Mouse (Mus musculus): Measurements from ENCODE around the gene Slc51b.

The Slc51b gene

DNA sequence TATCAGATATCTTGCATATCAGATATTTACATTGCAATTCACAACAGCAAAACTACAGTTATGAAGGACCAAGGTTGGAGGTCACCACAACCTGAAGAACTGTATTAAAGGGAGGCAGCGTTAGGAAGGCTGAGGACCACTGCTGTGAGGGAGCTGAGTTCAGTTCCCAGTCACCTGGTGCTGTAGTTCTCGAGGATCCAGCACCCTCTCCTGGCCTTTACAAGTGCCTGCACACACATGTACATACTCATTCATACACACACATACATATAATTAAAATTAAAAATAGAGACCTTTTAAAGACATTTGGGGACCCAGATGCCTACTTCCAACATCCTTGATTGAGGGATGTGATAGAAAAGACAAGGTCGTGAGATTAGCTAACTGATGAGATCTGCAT lies 3.1 kb downstream of the Slc51b start:
- in situ Hi-C loops (cut with MboI; ENCODE audit: low pct_unique_long_range_greater_than_20kb in 1 of 2, low sequenced_read_pairs in 2 of 2, unreplicated experiment in 1 of 2) = loop anchor here in 1 of 2 experiments (10.0 kb wide), 1 partner anchor 185 kb away; no protein-coding TSS in a partner anchor

DNA sequence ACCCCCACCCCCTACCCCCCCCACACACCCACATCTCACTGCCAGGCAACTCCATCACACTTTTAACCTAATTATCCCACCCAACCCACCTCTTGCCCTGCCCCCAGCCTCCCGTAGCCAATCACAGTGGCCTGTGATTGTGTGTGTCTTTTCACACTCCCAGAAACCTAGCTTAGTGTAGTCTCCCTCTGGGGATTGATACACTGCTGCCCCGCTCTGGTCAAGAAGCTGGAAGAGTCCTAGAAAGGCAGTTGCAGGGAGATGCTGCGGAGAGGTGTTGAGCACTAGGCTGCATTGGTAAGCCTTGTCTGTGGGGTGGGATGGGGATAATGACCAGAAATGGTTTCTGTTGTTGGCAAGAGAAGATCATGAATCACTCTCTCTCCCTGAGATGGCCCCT lies 5.0 kb downstream of the Slc51b start:
- in situ Hi-C loops (cut with MboI; ENCODE audit: low pct_unique_long_range_greater_than_20kb in 1 of 2, low sequenced_read_pairs in 2 of 2, unreplicated experiment in 1 of 2) = loop anchor here in 1 of 2 experiments (10.0 kb wide), 1 partner anchor 183 kb away; no protein-coding TSS in a partner anchor

DNA sequence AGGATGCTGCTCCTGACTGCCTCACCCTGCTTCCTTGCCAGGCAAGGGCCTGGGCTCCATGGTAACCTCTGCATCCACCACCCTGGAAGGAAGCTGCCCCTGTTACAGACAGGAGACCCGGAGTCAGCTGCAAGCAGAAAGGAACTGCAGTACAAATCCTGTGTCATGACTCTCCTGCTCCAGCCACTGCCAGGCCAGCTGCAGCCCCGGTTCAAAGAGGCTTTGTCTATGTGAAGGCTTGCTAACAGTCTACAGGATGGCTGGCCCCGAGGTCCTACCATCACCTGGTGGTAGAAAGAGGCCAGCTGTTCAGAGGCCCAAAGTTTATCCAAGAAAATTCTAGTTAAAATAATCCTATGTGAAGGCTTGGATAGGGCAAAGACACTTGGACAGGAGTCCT lies 11.4 kb downstream of the Slc51b start:
- in situ Hi-C loops (cut with MboI; ENCODE audit: low pct_unique_long_range_greater_than_20kb in 1 of 2, low sequenced_read_pairs in 2 of 2, unreplicated experiment in 1 of 2) = loop anchor here in 1 of 2 experiments (10.0 kb wide), 1 partner anchor 177 kb away; no protein-coding TSS in a partner anchor

DNA sequence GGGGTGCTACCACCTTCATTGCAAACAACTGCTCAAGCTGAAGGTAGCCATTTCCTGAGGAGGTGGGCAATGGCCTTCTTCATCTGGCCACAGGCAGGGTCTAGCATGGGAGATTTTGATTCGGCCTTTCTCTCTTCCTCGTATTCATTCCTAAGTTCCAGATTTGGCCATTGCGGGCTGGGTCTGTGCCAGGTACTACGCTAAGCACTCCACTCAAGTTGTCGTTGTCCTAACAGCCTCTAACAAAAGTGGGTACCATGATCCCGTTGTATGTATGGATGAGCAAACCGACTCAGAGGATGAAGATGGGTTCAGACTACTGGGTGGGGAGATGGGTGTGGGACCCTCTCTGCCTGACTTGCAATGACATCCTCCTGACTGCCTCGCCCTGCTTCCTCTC lies 12.4 kb downstream of the Slc51b start:
- in situ Hi-C loops (cut with MboI; ENCODE audit: low pct_unique_long_range_greater_than_20kb in 1 of 2, low sequenced_read_pairs in 2 of 2, unreplicated experiment in 1 of 2) = loop anchor here in 1 of 2 experiments (10.0 kb wide), 1 partner anchor 176 kb away; no protein-coding TSS in a partner anchor

DNA sequence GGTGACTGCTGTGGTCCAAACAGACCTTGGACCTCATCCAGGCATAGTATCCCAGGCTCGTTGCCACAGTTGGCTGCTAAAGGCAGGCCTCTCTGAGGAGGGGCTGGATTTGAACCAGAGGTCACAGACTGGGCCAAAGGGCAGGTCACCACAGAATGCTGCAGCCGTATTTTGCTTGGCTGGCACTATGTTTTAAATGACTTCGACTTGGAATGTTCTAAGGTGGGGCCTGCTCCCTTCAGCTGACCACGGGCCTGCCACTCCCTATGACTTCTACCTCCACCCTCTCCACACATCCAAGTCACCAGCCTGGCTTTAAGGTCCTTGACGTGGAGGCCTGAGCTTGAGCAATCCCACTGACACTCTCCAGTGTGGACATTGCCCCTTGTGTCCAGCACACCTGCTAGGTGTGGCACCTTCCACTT lies 13.9 kb downstream of the Slc51b start:
- in situ Hi-C loops (cut with MboI; ENCODE audit: low pct_unique_long_range_greater_than_20kb in 1 of 2, low sequenced_read_pairs in 2 of 2, unreplicated experiment in 1 of 2) = no loop called here

DNA sequence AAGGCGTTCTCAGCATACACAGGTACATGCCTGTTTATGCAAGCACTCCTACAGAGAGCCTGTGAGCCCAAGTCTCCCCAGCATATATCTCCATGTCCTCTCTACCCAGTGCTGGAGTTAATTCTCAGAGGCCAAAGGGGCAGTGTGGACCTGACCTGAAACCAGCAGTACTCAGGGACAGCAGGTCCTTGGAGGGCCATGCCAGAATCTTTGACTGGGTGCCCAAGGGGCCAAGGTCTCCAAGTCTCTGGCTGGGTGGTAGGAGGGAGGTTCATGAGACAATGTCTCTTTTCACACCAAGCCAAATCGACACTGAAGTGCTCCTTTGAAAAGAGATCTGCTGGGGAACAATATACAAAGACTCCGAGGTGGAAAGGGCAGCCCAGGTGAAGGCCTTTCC lies 14.9 kb downstream of the Slc51b start:
- in situ Hi-C loops (cut with MboI; ENCODE audit: low pct_unique_long_range_greater_than_20kb in 1 of 2, low sequenced_read_pairs in 2 of 2, unreplicated experiment in 1 of 2) = no loop called here

DNA sequence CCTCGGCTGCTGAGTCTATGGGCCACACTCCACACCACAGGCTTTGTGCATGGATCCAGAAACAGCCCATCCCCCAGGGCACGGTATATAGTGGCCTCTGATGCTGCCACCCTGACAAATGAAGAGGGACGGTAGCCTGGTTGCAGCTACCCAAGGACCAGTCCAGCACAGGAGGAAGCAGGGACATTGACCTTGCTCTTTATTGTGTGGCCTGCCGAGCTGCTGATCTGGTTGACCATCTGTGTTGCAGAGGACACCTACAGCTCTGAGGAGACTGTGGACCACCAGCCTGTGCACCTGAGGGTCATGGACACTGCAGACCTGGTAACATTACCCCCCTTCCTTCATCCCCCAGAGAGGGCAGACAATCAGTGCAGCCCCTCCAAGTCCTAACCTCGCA lies 15.4 kb downstream of the Slc51b start:
- in situ Hi-C loops (cut with MboI; ENCODE audit: low pct_unique_long_range_greater_than_20kb in 1 of 2, low sequenced_read_pairs in 2 of 2, unreplicated experiment in 1 of 2) = no loop called here

DNA sequence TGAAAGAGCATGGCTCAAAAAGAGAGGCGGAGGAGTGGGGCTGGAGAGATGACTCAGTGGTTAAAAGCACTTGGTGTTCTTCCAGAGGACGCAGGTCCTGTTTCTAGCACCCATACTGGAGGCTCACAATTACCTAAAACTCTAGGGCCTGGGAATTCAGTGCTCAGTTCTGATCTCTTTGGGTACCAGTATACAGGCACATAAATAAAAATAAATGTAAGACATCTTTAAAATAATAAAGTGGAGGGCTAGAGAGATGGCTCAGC lies 17.6 kb downstream of the Slc51b start:
- in situ Hi-C loops (cut with MboI; ENCODE audit: low pct_unique_long_range_greater_than_20kb in 1 of 2, low sequenced_read_pairs in 2 of 2, unreplicated experiment in 1 of 2) = no loop called here

DNA sequence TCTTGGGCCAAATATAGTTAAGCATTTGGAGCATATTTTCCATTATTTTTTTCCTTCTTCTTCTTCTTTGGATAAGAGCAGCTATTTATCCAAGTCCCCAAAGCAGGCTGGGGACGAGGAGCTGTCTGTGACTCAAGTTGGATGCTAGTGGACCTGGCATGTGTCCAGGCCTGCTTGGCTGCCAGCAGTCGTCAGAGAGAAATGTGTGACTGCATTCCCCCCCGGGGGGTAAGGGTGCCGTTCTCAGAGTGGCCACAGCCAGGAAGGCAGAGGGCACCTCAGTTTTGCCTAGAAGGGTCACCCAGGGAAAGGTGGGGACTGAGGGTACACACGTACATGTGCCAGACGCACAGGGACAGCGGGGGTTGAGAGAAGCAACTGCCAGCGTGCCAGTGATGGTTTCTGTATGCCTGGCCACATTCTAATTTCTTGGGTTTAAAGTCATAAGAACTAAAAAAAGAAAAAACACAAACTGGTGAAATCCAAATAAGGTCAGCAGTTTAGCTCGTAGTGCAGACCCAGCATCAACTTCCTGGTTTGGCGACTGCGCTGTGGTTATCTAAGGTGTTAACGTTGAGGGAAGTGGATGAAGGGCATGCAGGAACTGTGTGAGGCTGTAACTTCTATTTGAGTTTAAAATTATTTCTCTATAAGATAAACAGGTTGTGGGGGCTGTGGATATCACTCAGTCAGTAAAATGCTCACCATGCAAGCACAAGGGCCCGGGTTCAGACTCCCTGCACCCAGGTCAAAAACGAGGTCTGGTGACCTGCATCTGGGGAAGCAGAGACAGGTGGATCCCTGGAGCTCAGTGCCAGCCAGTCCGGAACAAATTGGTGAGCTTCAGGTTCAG lies 18.2 kb downstream of the Slc51b start:
- in situ Hi-C loops (cut with MboI; ENCODE audit: low pct_unique_long_range_greater_than_20kb in 1 of 2, low sequenced_read_pairs in 2 of 2, unreplicated experiment in 1 of 2) = no loop called here

DNA sequence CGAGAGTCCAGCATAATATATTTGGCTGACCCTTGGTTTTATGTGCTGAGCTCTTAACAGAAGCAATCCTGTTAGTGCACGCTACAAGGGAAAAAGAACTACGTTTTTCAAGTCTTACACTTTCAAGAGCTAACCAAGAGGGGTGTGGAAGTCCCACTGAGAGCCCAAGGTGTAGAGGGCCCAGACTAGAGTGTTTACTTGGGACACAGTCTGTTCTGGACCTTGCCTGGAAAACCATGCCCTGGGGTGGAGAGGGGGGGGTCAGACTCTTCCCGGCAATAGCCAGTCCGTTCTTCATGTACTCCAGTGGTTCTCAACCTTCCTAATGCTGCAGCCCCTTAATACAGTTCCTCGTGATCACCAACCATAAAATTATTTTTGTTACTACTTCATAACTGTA lies 22.8 kb downstream of the Slc51b start:
- in situ Hi-C loops (cut with MboI; ENCODE audit: low pct_unique_long_range_greater_than_20kb in 1 of 2, low sequenced_read_pairs in 2 of 2, unreplicated experiment in 1 of 2) = no loop called here

DNA sequence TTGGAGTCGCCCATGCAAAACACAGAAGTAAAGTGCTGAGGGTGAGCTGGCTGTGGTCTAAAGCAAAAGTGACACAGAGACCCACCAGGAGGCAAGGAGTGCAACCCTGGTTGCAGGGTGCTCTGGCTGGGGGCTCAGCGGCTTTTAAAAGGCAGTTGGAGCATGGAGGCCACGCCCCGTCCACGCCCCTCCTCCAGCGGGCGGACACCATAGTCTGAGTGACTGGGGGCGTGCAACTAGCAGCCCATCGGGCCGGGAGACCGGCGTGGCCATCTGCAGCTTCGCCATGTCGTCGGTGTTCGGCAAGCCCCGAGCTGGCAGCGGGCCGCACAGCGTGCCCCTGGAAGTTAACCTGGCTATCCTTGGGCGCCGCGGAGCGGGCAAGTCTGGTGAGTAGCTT lies 24.5 kb downstream of the Slc51b start, which contains the start of gene Rasl12:
Gene Rasl12, plus strand, starts transcription at position 228 of the 400 bp plus-strand sequence.
- in situ Hi-C loops (cut with MboI; ENCODE audit: low pct_unique_long_range_greater_than_20kb in 1 of 2, low sequenced_read_pairs in 2 of 2, unreplicated experiment in 1 of 2) = no loop called here

DNA sequence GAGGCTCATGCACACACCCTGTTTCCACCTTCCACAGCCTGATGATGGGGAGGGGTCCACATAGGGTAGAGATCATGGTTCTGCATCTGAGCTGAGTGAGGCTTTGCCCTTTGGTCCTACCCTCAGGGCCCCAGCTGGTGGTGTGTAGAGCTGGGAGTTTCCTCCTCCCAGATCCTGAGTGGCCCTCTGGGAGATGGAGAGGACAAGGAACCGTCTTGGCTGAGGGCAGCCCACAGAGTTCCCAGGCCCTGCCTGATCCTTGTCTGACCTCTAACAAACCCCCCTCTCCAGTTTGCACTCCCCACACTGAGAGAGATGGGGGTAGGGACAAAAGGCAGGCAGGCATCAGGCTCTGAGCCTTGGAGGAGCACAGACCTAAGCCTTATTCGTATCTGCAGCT lies 28.4 kb downstream of the Slc51b start:
- in situ Hi-C loops (cut with MboI; ENCODE audit: low pct_unique_long_range_greater_than_20kb in 1 of 2, low sequenced_read_pairs in 2 of 2, unreplicated experiment in 1 of 2) = no loop called here

DNA sequence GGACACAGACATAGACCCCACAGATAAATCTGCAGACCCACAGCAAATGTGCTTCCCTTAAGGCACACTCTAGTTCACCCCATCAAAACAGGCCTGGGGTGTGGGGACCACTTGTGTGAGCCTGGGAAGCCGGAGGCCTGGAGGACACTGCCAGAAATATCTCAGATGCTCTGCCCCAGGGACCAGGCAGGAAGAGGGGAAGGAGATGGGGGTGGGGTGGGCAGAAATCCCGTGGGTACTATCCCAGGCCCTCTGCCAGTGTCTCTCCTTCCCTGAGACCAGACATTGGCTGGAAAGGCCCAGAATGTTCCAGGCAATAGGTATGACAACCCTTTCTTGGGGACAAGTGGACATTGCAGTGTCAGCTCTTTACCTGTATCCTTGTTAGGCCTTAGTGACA lies 29.1 kb downstream of the Slc51b start:
- in situ Hi-C loops (cut with MboI; ENCODE audit: low pct_unique_long_range_greater_than_20kb in 1 of 2, low sequenced_read_pairs in 2 of 2, unreplicated experiment in 1 of 2) = no loop called here

DNA sequence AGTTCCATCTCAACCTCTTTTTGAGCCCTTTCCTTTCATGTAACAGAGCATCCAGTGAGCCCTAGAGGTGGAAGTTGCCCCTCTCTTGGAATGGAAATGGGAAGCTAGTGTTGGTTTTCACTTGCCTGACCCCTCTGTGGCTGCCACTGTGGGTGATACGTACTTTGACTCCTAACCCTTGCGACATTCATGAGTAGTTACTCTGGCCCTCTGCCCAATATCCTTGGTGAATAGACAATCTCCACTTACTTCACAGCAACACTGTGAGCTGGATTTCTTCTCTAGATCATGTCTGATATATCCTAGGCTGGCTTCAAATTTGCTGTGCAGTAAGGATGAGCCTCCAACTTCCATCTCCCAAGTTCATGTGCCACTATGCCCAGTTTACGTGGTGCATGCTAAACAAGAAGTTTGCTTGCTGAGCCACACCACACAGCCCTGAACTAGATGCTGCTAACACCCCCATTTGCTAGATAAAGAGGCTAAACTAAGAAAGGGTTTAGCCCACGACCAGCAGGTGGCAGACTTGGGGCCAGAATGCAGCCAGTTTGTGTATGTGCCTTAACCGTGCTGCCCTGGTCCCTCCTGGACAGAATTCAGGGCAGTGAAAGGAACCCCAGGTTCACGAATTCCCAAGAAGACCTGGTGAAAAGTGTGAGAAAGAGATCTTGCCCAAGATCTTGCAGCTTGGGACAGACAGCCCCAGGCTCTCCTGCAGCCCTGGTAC lies 30.0 kb downstream of the Slc51b start:
- in situ Hi-C loops (cut with MboI; ENCODE audit: low pct_unique_long_range_greater_than_20kb in 1 of 2, low sequenced_read_pairs in 2 of 2, unreplicated experiment in 1 of 2) = no loop called here

DNA sequence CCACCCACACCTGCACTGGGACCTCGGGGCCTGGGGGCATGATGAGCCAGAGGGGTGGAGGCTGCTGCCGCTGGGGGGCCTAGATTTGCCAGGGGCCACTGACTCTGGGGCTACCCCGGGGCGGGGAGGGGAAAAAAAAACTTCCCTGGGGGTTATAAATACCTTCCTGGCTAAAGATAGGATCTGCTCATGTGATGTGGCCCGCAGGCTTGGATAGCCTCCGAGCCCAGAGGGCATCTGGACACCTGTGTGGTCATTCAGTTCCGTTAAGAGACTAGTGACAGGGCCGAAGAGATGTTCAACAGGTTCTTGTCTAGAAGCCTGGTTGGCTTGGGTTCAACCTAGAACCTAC lies 31.2 kb downstream of the Slc51b start, which contains the start of gene Kbtbd13:
Gene Kbtbd13, minus strand, starts transcription at position 40 of the 352 bp plus-strand sequence.
- in situ Hi-C loops (cut with MboI; ENCODE audit: low pct_unique_long_range_greater_than_20kb in 1 of 2, low sequenced_read_pairs in 2 of 2, unreplicated experiment in 1 of 2) = no loop called here

DNA sequence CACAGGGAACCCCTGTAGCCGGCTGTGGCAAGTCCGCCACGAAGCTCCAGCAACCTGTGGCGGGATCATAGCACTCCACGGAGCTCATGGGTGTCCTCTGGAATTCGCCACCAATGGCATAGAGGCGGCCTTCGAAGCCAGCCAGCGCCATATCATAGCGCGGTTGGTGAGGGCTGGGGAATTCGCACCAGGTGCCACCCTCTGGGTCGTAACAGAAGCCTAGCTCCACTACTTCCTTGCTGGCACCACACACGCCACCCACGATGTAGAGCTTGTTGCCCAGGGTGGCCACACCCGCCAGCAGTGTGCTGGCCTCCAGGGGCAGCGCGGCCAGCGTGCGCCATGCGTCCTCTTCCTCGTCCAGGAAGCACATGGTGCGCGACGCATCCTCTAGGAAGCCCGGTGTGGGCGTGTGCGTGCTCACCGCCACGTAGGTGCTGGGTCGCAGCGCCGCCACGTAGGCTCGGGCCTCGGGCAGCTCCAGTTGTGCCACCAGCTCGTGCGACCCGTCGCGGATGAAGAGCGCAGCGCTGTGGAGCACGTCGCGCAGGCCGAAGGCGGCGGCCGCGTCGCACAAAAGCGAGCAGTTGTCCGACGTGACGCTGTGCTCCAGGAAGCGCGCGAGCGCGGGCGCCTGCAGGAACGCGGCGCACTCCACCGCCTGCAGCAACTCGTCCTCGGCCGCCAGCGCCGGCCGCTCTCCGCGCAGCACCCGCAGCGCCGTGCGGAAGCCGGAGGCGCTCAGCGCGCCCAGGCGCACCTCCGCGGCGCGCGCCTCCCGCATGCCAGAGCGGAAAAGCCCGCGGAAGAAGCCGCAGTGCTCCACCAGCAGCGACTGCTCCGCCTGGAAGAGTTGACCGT lies 31.8 kb downstream of the Slc51b start:
- in situ Hi-C loops (cut with MboI; ENCODE audit: low pct_unique_long_range_greater_than_20kb in 1 of 2, low sequenced_read_pairs in 2 of 2, unreplicated experiment in 1 of 2) = no loop called here

DNA sequence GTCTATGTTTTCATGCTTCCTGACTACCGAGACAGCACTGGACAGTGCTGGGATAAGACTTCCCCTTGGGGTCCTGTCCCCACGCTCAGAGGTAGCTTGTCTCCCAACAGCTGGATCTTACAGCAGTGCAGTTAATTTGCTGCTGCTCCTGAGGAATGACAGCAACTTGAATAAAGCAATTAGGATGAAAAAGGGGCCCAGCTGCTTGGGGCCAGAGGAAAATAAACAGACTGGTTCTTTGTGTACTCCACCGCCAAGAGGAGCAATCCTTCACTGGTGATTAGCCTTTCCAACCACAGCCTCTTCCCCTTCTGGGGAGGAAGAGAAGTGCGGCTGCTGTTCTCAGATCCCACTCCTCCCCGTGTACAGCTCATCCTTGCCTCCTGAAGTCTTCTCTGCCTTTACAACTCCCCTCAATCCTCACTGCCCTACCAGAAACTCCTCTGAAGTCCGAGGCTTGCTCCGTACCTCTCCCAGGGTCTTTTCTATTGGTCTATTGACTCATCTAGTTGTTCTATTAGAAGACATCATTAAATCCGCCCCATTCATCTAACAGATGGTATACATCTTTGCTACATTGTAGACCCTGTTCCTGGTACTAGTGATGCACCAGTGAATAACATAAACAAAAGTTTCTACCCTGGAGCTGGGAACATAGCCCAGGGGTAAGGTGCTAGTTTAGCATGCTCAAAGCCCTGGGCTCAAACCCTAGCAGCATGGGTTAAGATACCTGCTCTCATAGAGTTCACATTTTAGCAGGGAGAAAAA lies 36.2 kb downstream of the Slc51b start:
- in situ Hi-C loops (cut with MboI; ENCODE audit: low pct_unique_long_range_greater_than_20kb in 1 of 2, low sequenced_read_pairs in 2 of 2, unreplicated experiment in 1 of 2) = no loop called here

DNA sequence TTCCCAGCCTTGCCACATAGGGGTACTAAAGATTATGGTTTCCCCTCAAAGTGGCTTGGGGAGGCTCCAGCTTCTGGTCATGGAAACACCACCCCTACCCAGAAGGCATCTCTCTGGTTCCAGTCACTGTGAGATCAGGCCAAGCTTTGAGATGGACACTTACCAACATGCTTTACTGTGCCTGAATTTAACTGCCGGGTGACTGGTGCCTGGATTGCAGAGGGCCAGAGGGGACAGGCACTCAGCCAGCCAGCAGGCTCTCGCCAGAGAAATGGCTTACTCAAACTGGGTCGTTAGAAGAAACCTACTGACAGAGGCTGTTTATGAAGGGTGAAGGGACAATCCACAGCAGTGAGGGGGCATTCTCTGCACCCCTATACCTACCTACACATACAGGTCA lies 38.5 kb downstream of the Slc51b start:
- in situ Hi-C loops (cut with MboI; ENCODE audit: low pct_unique_long_range_greater_than_20kb in 1 of 2, low sequenced_read_pairs in 2 of 2, unreplicated experiment in 1 of 2) = no loop called here
